Mouse (Mus musculus) cortical plate, adult 2 months (tissue): ENCODE measurements at regions not wholly inside any gene's neighbourhood (a gene's known extent, or its start where the extent isn't known, plus 50 kb on each side); places are given as distances from the start of the nearest gene placed in this dataset.

Experiments
- CTCF ChIP-seq: fragments of 200-500 bp; IDR thresholded peaks from 2 replicates; pipeline ENCODE4 v1.5.1; 2011; ENCODE audit warnings: mild to moderate bottlenecking, control low read depth, low read length; ENCODE audit not compliant: insufficient read depth; ENCODE audit errors: extremely low read depth
- POLR2A ChIP-seq: fragments of 200-500 bp; IDR thresholded peaks from 2 replicates; pipeline ENCODE4 v1.6.1; 2011; ENCODE audit warnings: mild to moderate bottlenecking, low read length, control low read depth; ENCODE audit not compliant: insufficient read depth; ENCODE audit errors: extremely low read depth

GRCm38 (mm10) chr15:59746290-59746689 lies 270.1 kb downstream of the 4933412E24Rik start:
- no peak for TF ChIP-seq CTCF
- TF ChIP-seq POLR2A: no peak
